Mouse (Mus musculus): ENCODE measurements around the gene Pard3b. TPM values are rescaled to one million over a fixed set of nuclear protein-coding genes. Genes with fewer than 3 reads are reported as not detected.

Pard3b gene
- total and polyA plus RNA-seq, 3 experiments: 0.30 to 0.75 (median 0.63) TPM

DNA sequence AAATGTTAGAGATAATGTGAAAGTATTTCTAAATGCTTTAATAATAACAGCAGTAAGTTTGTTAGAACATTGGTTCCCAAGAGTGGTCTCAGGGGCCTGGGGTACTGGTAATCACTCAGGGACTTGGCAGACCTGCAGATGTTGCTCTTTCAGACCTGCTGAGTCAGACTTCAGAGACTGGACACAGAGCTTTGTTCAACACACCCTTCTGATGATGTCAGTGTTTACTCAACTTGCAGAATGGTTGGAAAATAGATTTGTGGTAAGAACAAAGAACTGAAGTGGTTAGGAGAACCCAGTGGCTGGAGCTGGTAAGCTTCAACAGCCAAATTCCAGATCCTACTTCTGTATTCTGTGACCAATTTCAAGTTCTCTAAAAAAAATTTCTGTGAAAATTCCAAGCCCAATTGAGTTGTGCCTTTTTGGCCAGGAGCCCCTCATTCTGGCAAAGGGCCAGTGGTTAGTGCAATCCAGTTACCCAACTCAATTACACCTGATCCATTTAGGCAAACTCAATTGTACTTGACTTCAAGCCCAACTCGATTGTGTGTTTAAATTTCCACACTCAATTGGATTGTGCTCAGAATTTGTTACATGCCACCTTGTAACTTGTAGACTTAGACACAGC is 536.5 kb downstream of the Pard3b start:
- peak; percentile 47 for TF ChIP-seq ETS1 (conservative IDR thresholded peaks at IDR 0.05; ENCODE audit: low read depth, low read length)
- TF ChIP-seq PAX5 (IDR thresholded peaks at IDR 0.05; ENCODE audit: low read length): no peak
- peak; percentile 82 for TF ChIP-seq MAFK (IDR thresholded peaks at IDR 0.05; ENCODE audit: insufficient replicate concordance, low read length)
- no peak for TF ChIP-seq ZMIZ1 (IDR thresholded peaks at IDR 0.05; ENCODE audit: low read depth, low read length)
- TF ChIP-seq MEF2A (IDR thresholded peaks at IDR 0.05; ENCODE audit: borderline replicate concordance, low read depth, low read length): 0 out of 2 replicates have a peak, but pooled peaks have one; percentile 22
- no peak for TF ChIP-seq ZNF384 (IDR thresholded peaks at IDR 0.05; ENCODE audit: low read depth, low read length)
- H3K9ac ChIP-seq (ENCODE audit: insufficient read depth, low read depth): no peak overlapping the region

DNA sequence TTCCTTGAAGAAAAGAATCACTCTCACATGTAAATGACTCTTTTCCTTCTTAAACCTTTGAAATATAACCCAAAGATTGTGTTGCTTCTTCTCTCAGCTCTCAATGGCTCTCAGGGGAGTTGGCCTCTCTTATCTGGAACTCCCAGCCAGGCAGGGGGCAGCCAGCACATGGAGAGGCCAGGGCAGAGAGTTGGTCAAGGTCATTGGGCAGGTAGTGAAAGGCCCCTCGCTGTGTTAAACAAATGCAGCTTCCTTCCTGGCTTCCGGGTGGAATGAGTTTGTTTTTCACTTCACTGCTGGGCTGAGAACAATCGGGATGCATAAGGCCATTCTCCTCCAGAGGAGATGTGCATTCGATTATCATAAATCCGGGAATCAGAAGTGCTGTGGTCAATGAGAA is 543.0 kb downstream of the Pard3b start:
- no peak for TF ChIP-seq JUN (IDR thresholded peaks at IDR 0.05; ENCODE audit: insufficient read depth, low read depth, low read length)
- TF ChIP-seq CHD2 (IDR thresholded peaks at IDR 0.05; ENCODE audit: low read length): no peak
- no peak for TF ChIP-seq IRF4 (IDR thresholded peaks at IDR 0.05; ENCODE audit: low read depth, low read length)
- TF ChIP-seq NELFE (IDR thresholded peaks at IDR 0.05; ENCODE audit: low read depth, low read length): no peak
- TF ChIP-seq BHLHE40 (IDR thresholded peaks at IDR 0.05; ENCODE audit: low read depth, low read length): no peak
- no peak for TF ChIP-seq ELF1 (IDR thresholded peaks at IDR 0.05; ENCODE audit: low read depth, low read length)
- TF ChIP-seq USF1 (IDR thresholded peaks at IDR 0.05; ENCODE audit: low read depth, low read length): no peak
- no peak for TF ChIP-seq PAX5 (IDR thresholded peaks at IDR 0.05; ENCODE audit: low read length)
- no peak for TF ChIP-seq MYC (IDR thresholded peaks at IDR 0.05; ENCODE audit: low read depth, low read length)
- no peak for TF ChIP-seq CHD1 (IDR thresholded peaks at IDR 0.05; ENCODE audit: low read depth, low read length)
- no peak for TF ChIP-seq GABPA (IDR thresholded peaks at IDR 0.05; ENCODE audit: insufficient replicate concordance, low read depth, low read length)
- no peak for TF ChIP-seq POLR2AphosphoS2 (IDR thresholded peaks at IDR 0.05; ENCODE audit: low read depth, low read length)
- TF ChIP-seq ETS1 (conservative IDR thresholded peaks at IDR 0.05; ENCODE audit: low read depth, low read length): no peak
- TF ChIP-seq MAFK (IDR thresholded peaks at IDR 0.05; ENCODE audit: insufficient replicate concordance, low read length): no peak
- TF ChIP-seq ZMIZ1 (IDR thresholded peaks at IDR 0.05; ENCODE audit: low read depth, low read length): no peak
- dilution Hi-C loops (cut with MboI; ENCODE audit: extremely low pct_ligation_motif_present, extremely low pct_unique_long_range_greater_than_20kb, low sequenced_read_pairs): no loop called here
- no peak overlapping the region for H3K4me2 ChIP-seq (ENCODE audit: insufficient read depth, low read depth, poor library complexity, severe bottlenecking)
- in situ Hi-C loops (cut with MboI; ENCODE audit: low pct_ligation_motif_present, low pct_unique_long_range_greater_than_20kb, low sequenced_read_pairs): loop anchor here (25.0 kb wide), 1 partner anchor 531 kb away; the partner anchor contains the start of gene Nrp2
- H3K27me3 ChIP-seq (replicated peaks): no peaks in the 10 kb centered on the region
- H3K27ac ChIP-seq (ENCODE audit: insufficient read depth, low read depth): no peak overlapping the region
- H3K4me3 ChIP-seq (replicated peaks in 1 of 3; ENCODE audit: low read depth in 2 of 3, low read length in 2 of 3, poor library complexity in 1 of 3): no peak overlapping the region
- no peak for DNase-seq (ENCODE audit: extremely low read depth)
- no peak overlapping the region for H3K9ac ChIP-seq (ENCODE audit: insufficient read depth, low read depth)
- no peaks in the 10 kb centered on the region for H3K79me2 ChIP-seq (replicated peaks; ENCODE audit: control insufficient read depth, extremely low read depth, insufficient read depth, poor library complexity, severe bottlenecking)
- no peaks in the 10 kb centered on the region for H3K9me3 ChIP-seq (replicated peaks; ENCODE audit: low read length)
- no peaks in the 10 kb centered on the region for H3K36me3 ChIP-seq (replicated peaks in 1 of 2; ENCODE audit: control insufficient read depth in 1 of 2, insufficient read depth in 1 of 2, low read length in 1 of 2)
- H3K4me1 ChIP-seq (ENCODE audit: control insufficient read depth in 1 of 2, insufficient read depth in 2 of 2): peaks cover 4 to 11% of the 10 kb centered on the region in 2 experiments

More for the DNA sequence above, 536.5 kb downstream of the Pard3b start:
- Histone ChIP-seq H3K9me3 (replicated peaks; ENCODE audit: low read length) (no peaks in the 10 kb centered on the region), H3K79me2 (replicated peaks; ENCODE audit: control insufficient read depth, extremely low read depth, insufficient read depth, poor library complexity, severe bottlenecking) (no peaks in the 10 kb centered on the region), H3K27ac (ENCODE audit: insufficient read depth, low read depth) (no peak overlapping the region), H3K4me1 (ENCODE audit: control insufficient read depth in 1 of 2, insufficient read depth in 2 of 2) (peaks cover 2 to 13% of the 10 kb centered on the region in 2 experiments; a peak in 1 of 4 replicates), H3K36me3 (replicated peaks in 1 of 2; ENCODE audit: control insufficient read depth in 1 of 2, insufficient read depth in 1 of 2, low read length in 1 of 2) (no peaks in the 10 kb centered on the region), H3K4me3 (replicated peaks in 1 of 3; ENCODE audit: low read depth in 2 of 3, low read length in 2 of 3, poor library complexity in 1 of 3) (no peak overlapping the region), H3K4me2 (ENCODE audit: insufficient read depth, low read depth, poor library complexity, severe bottlenecking) (no peak overlapping the region; the same call in 1 of the 2 replicates), H3K27me3 (replicated peaks) (no peaks in the 10 kb centered on the region)
- in situ Hi-C loops (cut with MboI; ENCODE audit: low pct_ligation_motif_present, low pct_unique_long_range_greater_than_20kb, low sequenced_read_pairs): loop anchor here (25.0 kb wide), 1 partner anchor 537 kb away; the partner anchor contains the start of gene Nrp2
- dilution Hi-C loops (cut with MboI; ENCODE audit: extremely low pct_ligation_motif_present, extremely low pct_unique_long_range_greater_than_20kb, low sequenced_read_pairs): no loop called here
- peak; percentile 13 for DNase-seq (ENCODE audit: extremely low read depth)
